Comparison of ENCODE assay signal across 8 mouse cellular contexts in the genomic region with DNA sequence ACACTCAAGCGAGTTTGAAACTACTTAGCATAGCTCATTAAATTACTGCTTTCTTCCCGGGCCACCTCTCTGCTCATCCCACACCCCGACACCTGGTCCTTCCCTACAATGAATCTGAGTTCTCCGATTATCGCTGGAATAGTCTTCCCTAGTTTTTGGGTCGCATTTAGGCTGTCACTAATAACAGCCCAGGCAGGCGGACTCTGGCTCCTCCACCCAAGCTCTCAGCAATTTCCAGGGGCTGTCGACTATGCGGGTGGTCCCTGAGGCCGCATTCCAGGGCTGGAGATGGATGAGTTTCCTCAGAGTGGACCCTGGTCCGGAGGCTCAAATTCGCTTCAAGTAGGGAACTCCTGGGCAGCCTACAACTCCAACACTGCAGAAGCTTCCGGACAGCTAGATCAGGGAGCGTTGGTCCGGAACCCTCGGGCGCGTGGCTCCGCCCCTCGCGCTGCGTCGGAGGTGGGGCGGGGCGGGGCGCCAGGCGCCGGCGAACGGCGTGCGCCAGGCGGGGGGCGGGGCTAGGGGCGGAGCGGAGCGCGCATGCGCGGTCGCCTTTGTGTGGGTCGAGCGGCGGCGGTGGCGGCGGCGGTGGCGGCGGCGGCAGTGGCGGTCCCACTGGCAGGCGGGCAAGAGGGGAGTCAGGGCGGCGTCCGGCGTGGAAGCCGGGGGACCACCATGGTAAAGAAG. TPM values are rescaled to one million over a fixed set of nuclear protein-coding genes. Genes with fewer than 3 reads are reported as not detected.
A peak's percentile ranks its signal among the peaks of the same experiment; 100 is the strongest.
DNase-seq lines count a peak whose midpoint lies in the region; ATAC-seq lines count a peak whose summit lies in the region.

Gene Rtf1, plus strand, starts transcription at position 544 of the 690 bp plus-strand sequence.

- H3K9ac ChIP-seq in hindbrain, embryonic 13.5 days: peak within 1 kb of the TSS; percentile 97

- H3K4me3 ChIP-seq in hindbrain, embryonic 13.5 days: peak within 1 kb of the TSS; percentile 82

- no peaks in the 10 kb centered on the region for H3K9me3 ChIP-seq in hindbrain, embryonic 13.5 days

- peak within 1 kb of the TSS; percentile 88 for H3K4me2 ChIP-seq in hindbrain, embryonic 13.5 days

- H3K4me1 ChIP-seq in hindbrain, embryonic 13.5 days (replicated peaks): peaks cover 32% of the 10 kb centered on the region

- no peaks in the 10 kb centered on the region for H3K36me3 ChIP-seq in hindbrain, embryonic 13.5 days

- H3K27ac ChIP-seq in hindbrain, embryonic 13.5 days: peak within 1 kb of the TSS; percentile 84

- peak; percentile 96 for ATAC-seq in hindbrain, embryonic 13.5 days (ENCODE audit: low FRiP score)

- H3K27me3 ChIP-seq in hindbrain, embryonic 13.5 days: peaks cover 4% of the 10 kb centered on the region; the same call in 1 of the 2 replicates

- WGBS in hindbrain, embryonic 13.5 days: under 1% methylated on average over 44 of the region's 58 CpGs

- peak; percentile 91 for DNase-seq in Muller cell, postnatal 12 days (ENCODE audit: inconsistent ontology term)
- DNase-seq in cerebellum, adult 9-11 months: peak; percentile 92
- peak; percentile 85 to 94 for DNase-seq in frontal cortex, postnatal 10 days (ENCODE audit: low spot score in 2 of 2)
- peak; percentile 94 to 96 for DNase-seq in layer of hippocampus, postnatal 25 days (ENCODE audit: extremely low spot score in 1 of 2, low spot score in 1 of 2)
- peak; percentile 93 for DNase-seq in lung, postnatal 25 days (ENCODE audit: low spot score)
- DNase-seq in retina, embryonic 14.5 days (ENCODE audit: low spot score): peak; percentile 97
- DNase-seq in thymus, postnatal 4 days: peak; percentile 100

RNA-seq across cellular contexts. Expression of gene Rtf1, which starts in this region (rescaled TPM):
- 71.2 and 74.3 TPM in 2 replicates for polyA plus RNA-seq in hindbrain, embryonic 13.5 days (2015; fragmentation: Nextera tagmentation; extraction: Ambion mirVana)
- 10 to 100 TPM; 54.9 to 62.3 TPM for total RNA-seq in layer of hippocampus, postnatal 25 days (2021)

Comparison
In these comparisons a context has a peak if more than half of its experiments do, and no peak if none do; other contexts are left out.
1. Peak in every context shown above with its lines: DNase-seq, ATAC-seq, H3K4me3 ChIP-seq and H3K27ac ChIP-seq.